Mouse (Mus musculus): ENCODE data around the gene Sh2d7. TPM values are rescaled to one million over a fixed set of nuclear protein-coding genes. Genes with fewer than 3 reads are reported as not detected.

The Sh2d7 gene
- total and polyA plus RNA-seq, 2 experiments: not detected

GRCm38 (mm10) chr9:54527694-54528093 is 11.1 kb upstream of the Sh2d7 start:
- H3K27me3 ChIP-seq (ENCODE audit: control insufficient read depth, insufficient read depth, low read length): no peaks in the 10 kb centered on the region
- no peak overlapping the region for H3K4me3 ChIP-seq (ENCODE audit: insufficient read depth, low read depth, low read length)
- H3K4me1 ChIP-seq (ENCODE audit: control insufficient read depth, insufficient read depth, low read length): no peaks in the 10 kb centered on the region
- DNase-seq (ENCODE audit: extremely low read depth, low read depth, low spot score): no peak
- H3K79me2 ChIP-seq (ENCODE audit: control insufficient read depth, insufficient read depth, low read length): no peaks in the 10 kb centered on the region
- no peak overlapping the region for H3K9ac ChIP-seq (ENCODE audit: low read depth, low read length)
- no peaks in the 10 kb centered on the region for H3K36me3 ChIP-seq (ENCODE audit: control insufficient read depth, insufficient read depth, low read length)
- no peak overlapping the region for H3K27ac ChIP-seq (replicated peaks; ENCODE audit: insufficient read depth, low read depth, low read length)
- WGBS: 73% methylated on average over 7 of the region's 7 CpGs
- TF ChIP-seq POLR2A (IDR thresholded peaks at IDR 0.05; ENCODE audit: extremely low read depth, insufficient read depth, low read length) (no peak), CTCF (IDR thresholded peaks at IDR 0.05; ENCODE audit: low read depth, low read length) (no peak)

GRCm38 (mm10) chr9:54529950-54530349 is 8.8 kb upstream of the Sh2d7 start:
- WGBS: 77% methylated on average over 2 of the region's 2 CpGs
- H3K27ac ChIP-seq (replicated peaks; ENCODE audit: insufficient read depth, low read depth, low read length): no peak overlapping the region
- H3K27me3 ChIP-seq (ENCODE audit: control insufficient read depth, insufficient read depth, low read length): no peaks in the 10 kb centered on the region
- no peak for DNase-seq (ENCODE audit: extremely low read depth, low read depth, low spot score)
- no peaks in the 10 kb centered on the region for H3K4me1 ChIP-seq (ENCODE audit: control insufficient read depth, insufficient read depth, low read length)
- no peaks in the 10 kb centered on the region for H3K36me3 ChIP-seq (ENCODE audit: control insufficient read depth, insufficient read depth, low read length)
- H3K4me3 ChIP-seq (ENCODE audit: insufficient read depth, low read depth, low read length): no peak overlapping the region
- H3K79me2 ChIP-seq (ENCODE audit: control insufficient read depth, insufficient read depth, low read length): no peaks in the 10 kb centered on the region
- no peak overlapping the region for H3K9ac ChIP-seq (ENCODE audit: low read depth, low read length)
- TF ChIP-seq CTCF (IDR thresholded peaks at IDR 0.05; ENCODE audit: low read depth, low read length) (no peak), POLR2A (IDR thresholded peaks at IDR 0.05; ENCODE audit: extremely low read depth, insufficient read depth, low read length) (no peak)

- Histone ChIP-seq H3K36me3 (ENCODE audit: control insufficient read depth, insufficient read depth, low read length) (no peaks in the 10 kb centered on the region), H3K27ac (replicated peaks; ENCODE audit: insufficient read depth, low read depth, low read length) (no peak overlapping the region), H3K27me3 (ENCODE audit: control insufficient read depth, insufficient read depth, low read length) (no peaks in the 10 kb centered on the region), H3K79me2 (ENCODE audit: control insufficient read depth, insufficient read depth, low read length) (no peaks in the 10 kb centered on the region), H3K9ac (ENCODE audit: low read depth, low read length) (no peak overlapping the region), H3K4me1 (ENCODE audit: control insufficient read depth, insufficient read depth, low read length) (no peaks in the 10 kb centered on the region), H3K4me3 (ENCODE audit: insufficient read depth, low read depth, low read length) (no peak overlapping the region)
- DNase-seq (ENCODE audit: extremely low read depth, low read depth, low spot score): no peak
- WGBS: 86% methylated on average over 6 of the region's 6 CpGs
- no peak for TF ChIP-seq POLR2A (IDR thresholded peaks at IDR 0.05; ENCODE audit: extremely low read depth, insufficient read depth, low read length)
- no peak for TF ChIP-seq CTCF (IDR thresholded peaks at IDR 0.05; ENCODE audit: low read depth, low read length)
Observed at GRCm38 (mm10) chr9:54530836-54531235, 7.9 kb upstream of the Sh2d7 start.

GRCm38 (mm10) chr9:54531421-54531820 is 7.4 kb upstream of the Sh2d7 start:
- no peaks in the 10 kb centered on the region for H3K79me2 ChIP-seq (ENCODE audit: control insufficient read depth, insufficient read depth, low read length)
- TF ChIP-seq CTCF (IDR thresholded peaks at IDR 0.05; ENCODE audit: low read depth, low read length) (no peak), POLR2A (IDR thresholded peaks at IDR 0.05; ENCODE audit: extremely low read depth, insufficient read depth, low read length) (no peak)

GRCm38 (mm10) chr9:54532926-54533325 is 5.9 kb upstream of the Sh2d7 start:
- Histone ChIP-seq H3K9ac (ENCODE audit: low read depth, low read length) (no peak overlapping the region), H3K27me3 (ENCODE audit: control insufficient read depth, insufficient read depth, low read length) (no peaks in the 10 kb centered on the region), H3K79me2 (ENCODE audit: control insufficient read depth, insufficient read depth, low read length) (no peaks in the 10 kb centered on the region), H3K4me3 (ENCODE audit: insufficient read depth, low read depth, low read length) (no peak overlapping the region), H3K36me3 (ENCODE audit: control insufficient read depth, insufficient read depth, low read length) (no peaks in the 10 kb centered on the region), H3K27ac (replicated peaks; ENCODE audit: insufficient read depth, low read depth, low read length) (no peak overlapping the region), H3K4me1 (ENCODE audit: control insufficient read depth, insufficient read depth, low read length) (no peaks in the 10 kb centered on the region)
- peak; percentile 29 for DNase-seq (ENCODE audit: extremely low read depth, low read depth, low spot score)
- 69% methylated on average over 2 of the region's 2 CpGs for WGBS
- no peak for TF ChIP-seq POLR2A (IDR thresholded peaks at IDR 0.05; ENCODE audit: extremely low read depth, insufficient read depth, low read length)
- no peak for TF ChIP-seq CTCF (IDR thresholded peaks at IDR 0.05; ENCODE audit: low read depth, low read length)

More at GRCm38 (mm10) chr9:54531421-54531820, 7.4 kb upstream of the Sh2d7 start:
- H3K36me3 ChIP-seq (ENCODE audit: control insufficient read depth, insufficient read depth, low read length): no peaks in the 10 kb centered on the region
- no peak overlapping the region for H3K27ac ChIP-seq (replicated peaks; ENCODE audit: insufficient read depth, low read depth, low read length)
- no peak overlapping the region for H3K4me3 ChIP-seq (ENCODE audit: insufficient read depth, low read depth, low read length)
- H3K27me3 ChIP-seq (ENCODE audit: control insufficient read depth, insufficient read depth, low read length): no peaks in the 10 kb centered on the region
- H3K9ac ChIP-seq (ENCODE audit: low read depth, low read length): no peak overlapping the region
- no peak for DNase-seq (ENCODE audit: extremely low read depth, low read depth, low spot score)
- no peaks in the 10 kb centered on the region for H3K4me1 ChIP-seq (ENCODE audit: control insufficient read depth, insufficient read depth, low read length)

GRCm38 (mm10) chr9:54533975-54534374 is 4.8 kb upstream of the Sh2d7 start:
- Histone ChIP-seq H3K79me2 (ENCODE audit: control insufficient read depth, insufficient read depth, low read length) (no peaks in the 10 kb centered on the region), H3K36me3 (ENCODE audit: control insufficient read depth, insufficient read depth, low read length) (no peaks in the 10 kb centered on the region), H3K4me3 (ENCODE audit: insufficient read depth, low read depth, low read length) (no peak overlapping the region), H3K9ac (ENCODE audit: low read depth, low read length) (no peak overlapping the region), H3K27me3 (ENCODE audit: control insufficient read depth, insufficient read depth, low read length) (no peaks in the 10 kb centered on the region), H3K27ac (replicated peaks; ENCODE audit: insufficient read depth, low read depth, low read length) (no peak overlapping the region), H3K4me1 (ENCODE audit: control insufficient read depth, insufficient read depth, low read length) (no peaks in the 10 kb centered on the region)
- TF ChIP-seq CTCF (IDR thresholded peaks at IDR 0.05; ENCODE audit: low read depth, low read length) (no peak), POLR2A (IDR thresholded peaks at IDR 0.05; ENCODE audit: extremely low read depth, insufficient read depth, low read length) (no peak)
- 76% methylated on average over 5 of the region's 5 CpGs for WGBS
- no peak for DNase-seq (ENCODE audit: extremely low read depth, low read depth, low spot score)

Data from liver, adult 2 months (tissue).